Mouse (Mus musculus): ENCODE measurements around the gene Slc5a6. TPM values are rescaled to one million over a fixed set of nuclear protein-coding genes. Genes with fewer than 3 reads are reported as not detected.
"Not testable (repeated sequence)": the region's sequence is repeated elsewhere in the genome, so short reads cannot be mapped to it uniquely, and the experiment has no call there.

Gene Slc5a6
- total RNA-seq, 1 experiment from 2014 or later, result 2.4 TPM

DNA sequence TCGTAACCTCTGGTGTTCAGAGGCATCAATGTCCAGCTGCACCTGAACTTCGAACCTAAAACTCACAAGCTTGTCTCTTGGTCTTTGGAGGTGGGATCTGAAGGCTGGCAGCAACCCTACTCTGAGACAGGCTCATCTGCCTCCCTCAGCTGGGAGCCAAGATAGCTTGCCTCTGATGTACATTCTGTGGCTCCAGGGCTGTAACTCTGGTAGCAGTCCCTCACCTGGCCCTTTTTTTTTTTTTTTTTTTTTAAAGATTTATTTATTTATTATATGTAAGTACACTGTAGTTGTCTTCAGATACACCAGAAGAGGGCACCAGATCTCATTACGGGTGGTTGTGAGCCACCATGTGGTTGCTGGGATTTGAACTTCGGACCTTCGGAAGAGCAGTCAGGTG, 26.9 kb downstream of the Slc5a6 start:
- not testable (repeated sequence) for ATAC-seq (ENCODE audit: extremely low read depth, insufficient number of reproducible peaks, low FRiP score, poor library complexity, severe bottlenecking)

- ATAC-seq (ENCODE audit: extremely low read depth, insufficient number of reproducible peaks, low FRiP score, poor library complexity, severe bottlenecking), result no peak
Measured at GRCm38 (mm10) chr5:31015913-31016312, 32.8 kb downstream of the Slc5a6 start.

- no peak for ATAC-seq (ENCODE audit: extremely low read depth, insufficient number of reproducible peaks, low FRiP score, poor library complexity, severe bottlenecking)
Measured at GRCm38 (mm10) chr5:31012737-31013136, 36.0 kb downstream of the Slc5a6 start.

GRCm38 (mm10) chr5:31004184-31004583, 44.5 kb downstream of the Slc5a6 start:
- peak; percentile 82 for ATAC-seq (ENCODE audit: extremely low read depth, insufficient number of reproducible peaks, low FRiP score, poor library complexity, severe bottlenecking)

DNA sequence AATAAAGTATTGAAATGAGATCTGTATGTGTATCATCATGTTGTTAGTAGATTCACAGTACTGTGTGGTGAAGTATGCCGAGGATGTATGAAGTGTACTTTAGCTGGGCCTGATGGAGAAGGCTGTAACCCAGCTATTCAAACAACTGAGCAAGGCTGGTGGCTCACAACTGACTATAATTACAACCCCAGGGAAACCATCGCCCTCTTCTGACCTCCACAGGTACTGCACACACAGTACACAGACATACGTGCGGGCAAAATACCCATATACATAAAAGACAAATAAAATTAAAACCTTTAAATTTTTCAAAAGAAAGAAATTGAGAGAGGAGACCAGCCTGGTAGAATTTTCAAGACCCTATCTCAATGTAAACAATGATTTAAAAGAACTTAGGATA, 47.2 kb downstream of the Slc5a6 start:
- ATAC-seq (ENCODE audit: extremely low read depth, insufficient number of reproducible peaks, low FRiP score, poor library complexity, severe bottlenecking), result no peak

DNA sequence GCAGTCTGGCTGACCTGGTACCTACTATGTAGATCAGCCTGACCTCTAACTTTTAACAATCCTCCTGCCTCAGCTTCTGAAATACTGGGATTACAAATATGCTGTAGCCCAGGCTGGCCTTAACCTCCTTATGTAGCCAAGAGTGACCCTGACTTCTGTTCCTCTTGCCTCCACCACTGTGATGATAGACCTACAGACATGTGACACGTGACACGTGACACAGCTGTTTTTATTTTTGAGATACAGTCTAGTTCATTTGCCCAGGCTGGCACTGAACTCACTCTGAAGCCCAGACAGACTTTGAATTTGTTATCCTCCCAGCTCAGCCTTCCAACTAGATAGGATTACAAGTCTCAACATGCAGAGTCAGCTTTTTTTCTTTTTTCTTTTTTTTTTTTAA, 47.7 kb downstream of the Slc5a6 start:
- ATAC-seq (ENCODE audit: extremely low read depth, insufficient number of reproducible peaks, low FRiP score, poor library complexity, severe bottlenecking), result no peak

DNA sequence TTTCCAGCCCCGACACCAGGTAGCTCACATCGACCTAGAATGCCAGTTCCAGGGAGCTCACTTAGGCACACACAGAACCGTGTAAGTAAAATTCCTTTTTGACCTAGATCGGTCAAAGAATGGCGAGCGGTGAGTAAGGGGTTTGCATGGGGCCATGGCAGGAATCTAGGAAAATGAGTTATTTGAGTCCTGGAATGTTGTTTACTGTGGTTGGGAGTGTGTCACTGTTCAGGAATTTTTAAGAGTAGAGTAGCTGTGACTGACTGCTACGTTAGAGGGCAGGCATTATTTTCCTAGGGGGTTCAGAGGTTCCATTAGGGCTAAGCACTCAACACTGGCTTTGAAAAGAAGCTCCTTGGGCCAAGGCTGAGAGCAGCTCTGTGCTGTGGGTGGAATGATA, 48.6 kb downstream of the Slc5a6 start:
- no peak for ATAC-seq (ENCODE audit: extremely low read depth, insufficient number of reproducible peaks, low FRiP score, poor library complexity, severe bottlenecking)

GRCm38 (mm10) chr5:30999324-30999723, 49.4 kb downstream of the Slc5a6 start:
- no peak for ATAC-seq (ENCODE audit: extremely low read depth, insufficient number of reproducible peaks, low FRiP score, poor library complexity, severe bottlenecking)

GRCm38 (mm10) chr5:30998306-30998705, 50.4 kb downstream of the Slc5a6 start:
- ATAC-seq (ENCODE audit: extremely low read depth, insufficient number of reproducible peaks, low FRiP score, poor library complexity, severe bottlenecking), result peak; percentile 91

GRCm38 (mm10) chr5:30994910-30995635, 53.7 kb downstream of the Slc5a6 start:
- no peak for ATAC-seq (ENCODE audit: extremely low read depth, insufficient number of reproducible peaks, low FRiP score, poor library complexity, severe bottlenecking)

DNA sequence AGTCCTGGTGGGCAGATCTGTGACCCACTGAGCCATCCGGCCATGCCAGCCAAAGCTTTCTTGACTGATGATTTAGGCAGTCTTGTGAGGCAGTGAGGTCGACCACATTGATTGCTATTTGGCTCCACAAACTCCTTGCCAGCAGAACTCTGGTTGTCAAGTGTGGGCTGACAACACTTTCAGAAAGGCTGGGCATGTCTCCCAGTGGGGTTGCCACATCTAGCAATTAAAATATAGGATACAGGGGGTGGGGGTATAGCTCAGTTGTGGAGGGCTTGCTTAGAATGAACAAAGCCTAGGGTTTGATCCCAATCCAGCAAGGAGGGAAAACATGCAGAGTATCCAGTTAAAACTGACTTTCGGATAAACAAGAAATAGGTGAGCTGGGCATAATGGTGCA, 54.6 kb downstream of the Slc5a6 start:
- no peak for ATAC-seq (ENCODE audit: extremely low read depth, insufficient number of reproducible peaks, low FRiP score, poor library complexity, severe bottlenecking)

DNA sequence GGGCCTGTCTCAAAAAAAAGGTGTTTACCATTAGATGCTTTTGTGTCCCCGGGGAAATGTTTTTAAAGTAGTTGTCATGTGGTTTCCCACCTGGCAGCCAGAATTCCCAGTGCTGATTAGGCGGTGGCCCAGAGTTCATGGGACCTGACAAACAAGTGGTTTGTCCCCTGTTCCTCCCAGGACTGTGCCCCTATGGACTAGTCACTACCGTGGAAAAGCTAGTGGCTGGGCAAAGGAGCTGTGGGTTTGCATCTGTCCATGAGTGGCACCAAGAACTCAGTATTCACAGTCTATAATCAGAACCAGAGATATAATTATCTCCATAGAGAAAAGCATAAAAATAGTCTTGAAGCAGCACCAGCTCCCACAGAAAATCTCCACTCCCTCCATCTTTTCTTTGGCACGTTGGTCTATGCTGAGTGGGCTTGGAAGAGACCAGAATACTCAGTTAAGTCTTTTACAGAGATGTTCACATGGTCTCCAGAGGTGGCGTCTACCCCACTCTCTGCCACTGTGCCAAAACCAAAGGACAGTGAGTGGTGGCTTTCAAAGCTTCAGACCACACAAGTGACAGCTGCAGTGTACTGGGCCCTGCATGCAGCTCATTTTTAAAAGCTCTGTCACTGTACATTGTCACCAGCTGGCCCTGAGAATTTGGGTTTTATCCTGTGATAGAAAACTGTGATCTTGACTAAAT, 55.6 kb downstream of the Slc5a6 start:
- ATAC-seq (ENCODE audit: extremely low read depth, insufficient number of reproducible peaks, low FRiP score, poor library complexity, severe bottlenecking), result no peak

Other genes with a start within 250 kb of the Slc5a6 start
- gene Mapre3, start 234.3 kb downstream of the Slc5a6 start, total RNA-seq (2017), result 1.7 and 3.0 TPM in 2 replicates
- gene Tmem214, start 180.9 kb downstream of the Slc5a6 start, total RNA-seq (2017), result 21.4 and 22.2 TPM in 2 replicates
- 12.3 and 14.7 TPM in 2 replicates for gene Agbl5, start 160.2 kb downstream of the Slc5a6 start, total RNA-seq (2017)
- gene Ost4, start 141.1 kb downstream of the Slc5a6 start, total RNA-seq (2017), result 124 and 149 TPM in 2 replicates
- gene Emilin1, start 135.5 kb downstream of the Slc5a6 start, total RNA-seq (2017), result 2.1 and 2.2 TPM in 2 replicates
- 25.7 and 28.2 TPM in 2 replicates for gene Khk, start 127.5 kb downstream of the Slc5a6 start, total RNA-seq (2017)
- 0.25 and 0.47 TPM in 2 replicates for gene Cgref1, start 103.3 kb downstream of the Slc5a6 start, total RNA-seq (2017)
- 299 and 306 TPM in 2 replicates for gene Preb, start 88.6 kb downstream of the Slc5a6 start, total RNA-seq (2017)
- not detected in 2 replicates for gene Tcf23, start 80.3 kb downstream of the Slc5a6 start, total RNA-seq (2017)
- gene Atraid, start 612 bp downstream of the Slc5a6 start, total RNA-seq (2017), result 50.5 and 56.0 TPM in 2 replicates
- 10.6 and 19.6 TPM in 2 replicates for gene Cad, start 5.9 kb upstream of the Slc5a6 start, total RNA-seq (2017)
- gene Dnajc5g, start 57.4 kb upstream of the Slc5a6 start, total RNA-seq (2017), result not detected in 2 replicates
- gene Slc30a3, start 59.3 kb upstream of the Slc5a6 start, total RNA-seq (2017), result not detected in 2 replicates
- gene Trim54, start 67.8 kb upstream of the Slc5a6 start, total RNA-seq (2017), result not detected in 2 replicates
- not detected in 2 replicates for gene Ucn, start 89.9 kb upstream of the Slc5a6 start, total RNA-seq (2017)
- gene Mpv17, start 105.3 kb upstream of the Slc5a6 start, total RNA-seq (2017), result 17.2 and 25.9 TPM in 2 replicates
- gene Gm29609, start 131.0 kb upstream of the Slc5a6 start, total RNA-seq (2017), result 2.8 and 3.6 TPM in 2 replicates
- 86.1 and 86.9 TPM in 2 replicates for gene Gtf3c2, start 131.2 kb upstream of the Slc5a6 start, total RNA-seq (2017)
- 41.3 and 46.7 TPM in 2 replicates for gene Snx17, start 144.3 kb upstream of the Slc5a6 start, total RNA-seq (2017)
- gene Eif2b4, start 144.5 kb upstream of the Slc5a6 start, total RNA-seq (2017), result 22.1 and 33.1 TPM in 2 replicates
- gene Zfp513, start 153.4 kb upstream of the Slc5a6 start, total RNA-seq (2017), result 18.8 and 21.6 TPM in 2 replicates
- 116 and 124 TPM in 2 replicates for gene Ppm1g, start 171.8 kb upstream of the Slc5a6 start, total RNA-seq (2017)
- 249 and 258 TPM in 2 replicates for gene Nrbp1, start 191.9 kb upstream of the Slc5a6 start, total RNA-seq (2017)
- gene Gm9970, start 192.3 kb upstream of the Slc5a6 start, total RNA-seq (2017), result not detected in 2 replicates
- gene Krtcap3, start 202.8 kb upstream of the Slc5a6 start, total RNA-seq (2017), result 17.8 and 18.7 TPM in 2 replicates
- gene Ift172, start 242.2 kb upstream of the Slc5a6 start, total RNA-seq (2017), result 30.0 and 51.6 TPM in 2 replicates
- gene Fndc4, start 247.2 kb upstream of the Slc5a6 start, total RNA-seq (2017), result not detected in 2 replicates
- gene Gckr, start 248.5 kb upstream of the Slc5a6 start, total RNA-seq (2017), result not detected in 2 replicates